Mouse (Mus musculus): ENCODE results near the gene Sult1c1. TPM values are rescaled to one million over a fixed set of nuclear protein-coding genes. Genes with fewer than 3 reads are reported as not detected.
"Not testable (repeated sequence)": the region's sequence is repeated elsewhere in the genome, so short reads cannot be mapped to it uniquely, and the experiment has no call there.

Gene Sult1c1
- polyA plus RNA-seq (2015; fragmentation: Nextera tagmentation; extraction: Ambion mirVana): not detected in 2 replicates

DNA sequence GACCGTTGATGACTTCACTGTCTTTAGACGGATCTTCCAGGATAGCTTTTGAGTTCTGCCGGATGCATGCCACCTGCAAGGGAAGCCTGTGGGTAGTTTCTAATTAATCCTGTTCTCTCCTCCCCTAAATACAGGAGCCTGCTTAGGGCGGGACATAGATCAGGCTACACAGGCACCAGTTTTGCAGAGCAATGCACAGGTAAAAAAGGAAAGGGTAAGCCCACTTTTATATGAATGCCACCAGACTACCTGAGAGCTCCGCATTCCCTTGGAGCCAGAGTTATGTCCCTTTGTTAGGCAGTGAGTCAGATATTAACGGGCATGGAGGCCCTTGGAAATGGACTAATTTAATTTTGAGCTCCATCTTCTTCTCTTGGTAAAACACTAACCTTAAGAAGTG, at the start of gene Sult1c1:
Gene Sult1c1 (minus strand): TSS at position 101 of the 400 bp plus-strand sequence.
- Histone ChIP-seq H3K36me3 (no peaks in the 10 kb centered on the region), H3K4me2 (no peak within 1 kb of the TSS), H3K9me3 (no peaks in the 10 kb centered on the region), H3K27ac (no peak within 1 kb of the TSS), H3K27me3 (no peaks in the 10 kb centered on the region), H3K9ac (no peak within 1 kb of the TSS), H3K4me1 (no peaks in the 10 kb centered on the region), H3K4me3 (no peak within 1 kb of the TSS)
- WGBS: 80% methylated on average over 6 of the region's 6 CpGs
- no peak for ATAC-seq (ENCODE audit: insufficient number of reproducible peaks, low FRiP score, low TSS enrichment, low read depth)

DNA sequence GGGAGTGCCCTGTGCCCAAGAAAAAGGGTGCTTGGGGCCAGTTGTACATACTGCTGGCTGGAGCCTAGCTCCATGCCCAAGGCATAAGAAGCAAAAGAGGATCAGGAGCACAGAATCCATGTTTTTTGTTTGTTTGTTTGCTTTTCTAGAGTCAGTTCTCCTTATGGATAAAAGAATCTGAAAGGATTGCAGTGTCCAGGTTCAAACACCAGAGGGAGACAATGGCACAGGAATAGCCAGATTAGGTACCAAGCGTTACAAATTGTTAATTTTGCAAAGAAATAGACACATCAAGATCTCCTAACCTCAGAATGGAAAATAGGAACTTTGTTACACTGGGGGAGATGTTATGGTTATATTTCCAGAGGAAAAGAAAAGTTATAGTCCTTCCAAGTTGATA, 23.7 kb upstream of the Sult1c1 start:
- no peak overlapping the region for H3K4me3 ChIP-seq
- H3K27ac ChIP-seq: no peak overlapping the region
- no peaks in the 10 kb centered on the region for H3K9me3 ChIP-seq
- no peaks in the 10 kb centered on the region for H3K27me3 ChIP-seq
- H3K4me1 ChIP-seq: no peaks in the 10 kb centered on the region
- H3K9ac ChIP-seq: no peak overlapping the region
- 15% methylated on average over 1 of the region's 1 CpGs for WGBS
- no peak for ATAC-seq (ENCODE audit: insufficient number of reproducible peaks, low FRiP score, low TSS enrichment, low read depth)
- H3K36me3 ChIP-seq: no peaks in the 10 kb centered on the region
- H3K4me2 ChIP-seq: no peak overlapping the region

DNA sequence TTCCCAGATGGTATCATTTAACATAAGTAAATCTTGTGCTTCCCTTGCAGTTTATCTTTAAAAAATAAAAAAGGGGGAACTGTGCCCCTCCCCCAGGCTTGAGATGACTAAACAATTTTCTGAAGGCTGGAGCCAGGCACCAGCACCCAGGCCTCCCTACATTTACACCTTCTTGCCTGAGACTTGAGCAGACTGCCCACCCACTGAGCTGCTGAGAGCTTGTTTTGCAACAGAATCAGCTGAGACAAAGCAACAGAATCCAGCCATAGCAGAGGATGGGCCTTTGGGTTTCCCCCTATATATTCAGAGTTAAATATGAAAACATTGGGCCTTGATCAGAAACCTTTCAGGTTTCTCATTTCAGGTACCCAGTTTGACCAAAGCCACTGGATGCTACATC, 20.7 kb upstream of the Sult1c1 start:
- Histone ChIP-seq H3K27ac (no peak overlapping the region), H3K36me3 (no peaks in the 10 kb centered on the region), H3K9ac (no peak overlapping the region), H3K27me3 (no peaks in the 10 kb centered on the region), H3K4me2 (no peak overlapping the region), H3K9me3 (no peaks in the 10 kb centered on the region), H3K4me3 (no peak overlapping the region), H3K4me1 (no peaks in the 10 kb centered on the region)
- ATAC-seq (ENCODE audit: insufficient number of reproducible peaks, low FRiP score, low TSS enrichment, low read depth): no peak

DNA sequence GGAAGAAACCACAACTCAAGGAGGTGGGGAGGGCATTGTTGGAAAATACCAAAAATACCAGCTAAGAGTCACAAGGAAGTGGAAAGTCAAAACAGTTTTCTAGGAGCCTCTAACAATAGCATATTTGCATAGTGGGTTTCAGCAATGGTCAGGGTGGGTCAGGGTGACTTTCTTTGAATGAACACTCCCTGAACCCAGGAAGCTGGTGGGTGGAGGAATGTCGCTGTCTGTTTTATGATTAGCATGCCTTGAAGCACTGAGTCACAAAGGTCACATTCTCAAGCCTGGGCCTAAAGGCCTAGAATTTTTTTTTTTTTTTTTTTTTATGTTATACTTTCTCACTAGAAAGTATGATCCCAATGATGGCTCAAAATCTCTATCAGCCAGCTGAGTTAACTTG, 20.1 kb upstream of the Sult1c1 start:
- not testable (repeated sequence) for H3K4me2 ChIP-seq; ATAC-seq (ENCODE audit: insufficient number of reproducible peaks, low FRiP score, low TSS enrichment, low read depth); H3K27me3 ChIP-seq; H3K4me1 ChIP-seq; H3K36me3 ChIP-seq; H3K9ac ChIP-seq; H3K27ac ChIP-seq; H3K9me3 ChIP-seq; H3K4me3 ChIP-seq
- WGBS: 81% methylated on average over 1 of the region's 1 CpGs

DNA sequence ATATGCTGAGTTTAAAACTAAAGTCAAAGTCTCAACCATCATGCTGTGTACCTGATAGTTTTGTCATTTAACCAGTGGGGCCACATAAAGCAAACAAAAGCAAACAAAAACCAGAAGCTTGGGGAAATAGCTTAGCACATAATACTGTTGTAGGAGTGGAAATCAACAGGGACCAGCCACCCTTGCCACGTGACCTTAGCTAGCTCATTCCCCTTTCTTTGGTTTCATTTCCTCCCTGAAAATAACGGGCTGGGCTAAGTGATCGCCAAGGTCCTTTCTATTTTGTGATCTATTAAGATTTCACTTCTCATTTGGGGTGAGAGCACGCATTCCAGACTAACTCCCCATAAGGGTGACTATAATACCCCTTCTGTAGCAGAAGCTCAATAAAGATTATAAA, 13.0 kb upstream of the Sult1c1 start:
- WGBS: 67% methylated on average over 4 of the region's 4 CpGs
- no peaks in the 10 kb centered on the region for H3K36me3 ChIP-seq
- no peak for ATAC-seq (ENCODE audit: insufficient number of reproducible peaks, low FRiP score, low TSS enrichment, low read depth)

DNA sequence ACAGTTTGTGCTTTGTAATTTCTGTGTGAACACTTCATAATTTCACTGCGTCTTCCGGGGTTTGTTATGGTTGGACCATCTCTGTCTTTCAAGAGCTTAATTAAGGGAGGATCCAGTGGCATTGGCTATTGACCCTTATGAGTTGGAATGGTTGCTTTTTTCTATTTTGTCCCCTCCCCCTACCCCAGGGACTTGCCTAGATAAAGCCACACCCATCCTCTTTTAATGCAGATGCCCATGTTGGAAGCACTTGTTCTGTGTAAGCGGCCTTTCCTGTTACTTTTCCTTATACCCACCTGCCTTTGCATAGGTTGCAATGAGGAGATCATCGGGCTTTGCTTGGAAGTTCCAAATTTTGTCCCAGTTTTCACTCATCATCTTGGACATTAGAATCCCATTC, 16.9 kb downstream of the Sult1c1 start:
- no peaks in the 10 kb centered on the region for H3K9me3 ChIP-seq
- no peak overlapping the region for H3K4me2 ChIP-seq
- H3K4me1 ChIP-seq: no peaks in the 10 kb centered on the region
- H3K4me3 ChIP-seq: no peak overlapping the region
- no peak overlapping the region for H3K9ac ChIP-seq
- 85% methylated on average over 4 of the region's 4 CpGs for WGBS
- ATAC-seq (ENCODE audit: insufficient number of reproducible peaks, low FRiP score, low TSS enrichment, low read depth): no peak
- no peaks in the 10 kb centered on the region for H3K27me3 ChIP-seq
- H3K36me3 ChIP-seq: no peaks in the 10 kb centered on the region
- no peak overlapping the region for H3K27ac ChIP-seq

More for the DNA sequence above, 13.0 kb upstream of the Sult1c1 start:
- no peak overlapping the region for H3K4me2 ChIP-seq
- no peak overlapping the region for H3K27ac ChIP-seq
- H3K9ac ChIP-seq: no peak overlapping the region
- H3K27me3 ChIP-seq: no peaks in the 10 kb centered on the region
- no peaks in the 10 kb centered on the region for H3K9me3 ChIP-seq
- no peaks in the 10 kb centered on the region for H3K4me1 ChIP-seq
- no peak overlapping the region for H3K4me3 ChIP-seq

DNA sequence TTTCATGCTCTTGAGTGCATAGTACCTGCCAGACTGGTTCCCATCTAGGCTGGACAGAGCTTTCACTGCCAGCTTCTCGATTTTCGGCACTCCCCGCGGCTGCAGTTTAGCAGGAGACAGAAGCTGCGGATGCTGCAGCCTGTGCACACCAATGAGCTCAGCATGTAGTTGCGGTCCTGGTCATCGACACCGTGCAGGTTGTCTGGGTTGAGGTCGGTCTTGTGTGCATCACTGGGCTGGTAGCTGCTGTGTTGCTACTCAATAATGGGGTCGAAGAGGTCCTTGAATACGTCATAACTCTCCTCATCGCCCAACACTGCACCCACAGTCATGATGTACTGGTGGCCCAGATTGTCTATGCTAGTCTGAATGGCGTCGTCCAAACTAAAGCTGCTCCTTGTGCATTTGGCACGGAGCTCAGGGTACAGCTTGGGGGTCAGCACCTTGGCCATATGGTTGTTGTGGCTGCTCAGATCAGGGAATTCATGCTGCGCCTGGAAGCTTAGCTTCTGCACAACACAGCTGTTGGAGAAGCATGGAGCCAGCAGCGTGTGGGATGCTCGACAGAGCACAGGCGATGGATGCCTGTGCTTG, 48.8 kb downstream of the Sult1c1 start:
- no peaks in the 10 kb centered on the region for H3K4me1 ChIP-seq
- no peak for ATAC-seq (ENCODE audit: insufficient number of reproducible peaks, low FRiP score, low TSS enrichment, low read depth)
- H3K36me3 ChIP-seq: no peaks in the 10 kb centered on the region
- H3K9ac ChIP-seq: no peak overlapping the region
- H3K9me3 ChIP-seq: no peaks in the 10 kb centered on the region
- no peak overlapping the region for H3K4me2 ChIP-seq
- 92% methylated on average over 19 of the region's 19 CpGs for WGBS
- no peaks in the 10 kb centered on the region for H3K27me3 ChIP-seq
- no peak overlapping the region for H3K4me3 ChIP-seq
- no peak overlapping the region for H3K27ac ChIP-seq

DNA sequence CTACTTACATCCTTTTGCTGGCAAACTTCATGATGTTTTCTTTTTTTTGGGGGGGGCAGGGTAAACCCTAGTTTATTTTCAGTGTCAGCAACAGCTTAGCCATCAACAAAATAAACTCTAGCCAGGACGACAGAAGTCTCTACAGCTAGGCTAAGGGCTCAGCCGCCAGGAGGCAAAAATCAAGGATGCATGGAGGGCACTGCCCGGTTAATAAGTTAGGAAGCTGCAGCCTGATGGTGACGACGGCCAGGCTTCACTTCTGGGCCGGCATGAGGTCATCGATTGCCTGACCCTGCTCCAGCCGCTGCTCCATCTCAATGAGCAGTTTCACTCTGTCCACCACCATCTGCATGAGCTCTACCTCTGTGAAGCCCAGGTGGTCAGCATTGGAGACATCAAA, 49.7 kb downstream of the Sult1c1 start:
- ATAC-seq (ENCODE audit: insufficient number of reproducible peaks, low FRiP score, low TSS enrichment, low read depth): no peak
- 87% methylated on average over 8 of the region's 8 CpGs for WGBS
- Histone ChIP-seq H3K4me3 (no peak overlapping the region), H3K9me3 (no peaks in the 10 kb centered on the region), H3K27me3 (no peaks in the 10 kb centered on the region), H3K36me3 (no peaks in the 10 kb centered on the region), H3K27ac (no peak overlapping the region), H3K4me2 (no peak overlapping the region), H3K4me1 (no peaks in the 10 kb centered on the region), H3K9ac (no peak overlapping the region)

Other genes starting within 250 kb of the Sult1c1 start
- gene Sult1c2, start 144.3 kb downstream of the Sult1c1 start, polyA plus RNA-seq (2015; fragmentation: Nextera tagmentation; extraction: Ambion mirVana): not detected in 2 replicates